Mouse (Mus musculus) kidney, adult 2 months (tissue): ENCODE data around the gene Fcho1.

Experiments used
- CTCF ChIP-seq: fragments of 200-500 bp; conservative IDR thresholded peaks from 2 replicates; pipeline ENCODE4 v1.5.1; 2011; ENCODE audit warnings: low read depth, mild to moderate bottlenecking, control low read depth, low read length, moderate library complexity, mixed read lengths; ENCODE audit not compliant: insufficient read depth, insufficient read length
- POLR2A ChIP-seq: fragments of 200-500 bp; IDR thresholded peaks from one replicate; pipeline ENCODE4 v1.6.1; 2011; ENCODE audit warnings: low read depth, low read length, control low read depth

GRCm38 (mm10) chr8:71677555-71677954, 48.0 kb downstream of the Fcho1 start:
- no peak for TF ChIP-seq CTCF
- TF ChIP-seq POLR2A: no peak
